Mouse (Mus musculus): ENCODE results near the gene Tshz2. TPM values are rescaled to one million over a fixed set of nuclear protein-coding genes. Genes with fewer than 3 reads are reported as not detected.
A peak's percentile ranks its signal among the peaks of the same experiment; 100 is the strongest.

The Tshz2 gene
- polyA plus RNA-seq, 1 experiment from 2014 or later = 32.0 TPM

DNA sequence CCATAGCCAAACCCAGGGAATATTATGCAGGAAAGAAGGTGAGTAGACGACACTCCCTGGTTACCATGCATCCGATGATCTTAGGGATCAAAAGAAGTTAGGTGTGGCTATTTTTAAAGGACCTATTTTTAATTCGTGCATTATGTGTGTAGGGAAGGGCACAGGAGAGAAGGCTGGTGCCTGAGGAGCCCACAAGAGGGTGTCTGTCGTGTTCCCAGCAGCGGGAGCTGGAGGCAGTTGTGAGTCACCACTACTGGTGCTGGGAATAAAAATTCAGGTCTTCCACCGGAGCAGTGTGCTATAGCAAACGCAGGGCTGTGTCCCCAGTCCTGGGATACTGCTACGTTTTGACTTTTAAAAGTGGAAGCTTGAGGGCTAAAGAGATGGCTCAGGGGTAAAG lies 9.6 kb downstream of the Tshz2 start:
- no peak overlapping the region for H3K4me2 ChIP-seq (ENCODE audit: low read length)
- 81% methylated on average over 8 of the region's 8 CpGs for WGBS
- H3K27ac ChIP-seq (ENCODE audit: low read depth, low read length) = no peak overlapping the region
- no peaks in the 10 kb centered on the region for H3K36me3 ChIP-seq (ENCODE audit: control insufficient read depth, insufficient read depth, low read length)
- H3K9ac ChIP-seq (ENCODE audit: low read depth, low read length) = no peak overlapping the region
- no peak overlapping the region for H3K4me3 ChIP-seq (ENCODE audit: low read length)
- no peaks in the 10 kb centered on the region for H3K9me3 ChIP-seq (ENCODE audit: control insufficient read depth, low read length)
- H3K27me3 ChIP-seq (replicated peaks; ENCODE audit: control insufficient read depth, insufficient read depth, low read length) = no peaks in the 10 kb centered on the region
- peaks cover 5% of the 10 kb centered on the region; the same call in 1 of the 2 replicates for H3K4me1 ChIP-seq (ENCODE audit: control insufficient read depth, insufficient read depth, low read depth, low read length)
- no peak for ATAC-seq

DNA sequence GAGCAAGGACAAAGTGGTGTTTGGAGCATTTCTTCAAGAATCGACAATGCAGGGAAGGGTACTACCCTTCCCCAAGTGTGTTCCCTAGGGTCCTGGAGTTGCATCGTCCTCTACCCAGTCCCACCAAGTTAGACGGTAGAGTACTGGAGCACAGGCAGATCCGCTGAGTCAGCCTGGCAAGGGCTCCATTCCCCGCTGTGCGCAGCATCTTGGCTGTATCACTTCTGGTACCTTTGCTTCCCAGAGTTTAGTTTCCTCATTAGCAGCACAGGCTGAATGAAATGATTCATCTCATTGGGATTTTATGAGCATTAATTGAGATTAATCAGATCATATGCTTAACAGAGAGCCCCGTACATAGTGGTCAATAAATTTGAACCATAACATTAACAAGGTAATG lies 14.3 kb downstream of the Tshz2 start:
- 89% methylated on average over 7 of the region's 7 CpGs for WGBS
- no peaks in the 10 kb centered on the region for H3K4me1 ChIP-seq (ENCODE audit: control insufficient read depth, insufficient read depth, low read depth, low read length)
- no peaks in the 10 kb centered on the region for H3K36me3 ChIP-seq (ENCODE audit: control insufficient read depth, insufficient read depth, low read length)
- H3K4me2 ChIP-seq (ENCODE audit: low read length) = no peak overlapping the region
- no peak overlapping the region for H3K9ac ChIP-seq (ENCODE audit: low read depth, low read length)
- no peak for ATAC-seq
- H3K27me3 ChIP-seq (replicated peaks; ENCODE audit: control insufficient read depth, insufficient read depth, low read length) = no peaks in the 10 kb centered on the region
- no peaks in the 10 kb centered on the region for H3K9me3 ChIP-seq (ENCODE audit: control insufficient read depth, low read length)
- H3K27ac ChIP-seq (ENCODE audit: low read depth, low read length) = no peak overlapping the region
- H3K4me3 ChIP-seq (ENCODE audit: low read length) = no peak overlapping the region

DNA sequence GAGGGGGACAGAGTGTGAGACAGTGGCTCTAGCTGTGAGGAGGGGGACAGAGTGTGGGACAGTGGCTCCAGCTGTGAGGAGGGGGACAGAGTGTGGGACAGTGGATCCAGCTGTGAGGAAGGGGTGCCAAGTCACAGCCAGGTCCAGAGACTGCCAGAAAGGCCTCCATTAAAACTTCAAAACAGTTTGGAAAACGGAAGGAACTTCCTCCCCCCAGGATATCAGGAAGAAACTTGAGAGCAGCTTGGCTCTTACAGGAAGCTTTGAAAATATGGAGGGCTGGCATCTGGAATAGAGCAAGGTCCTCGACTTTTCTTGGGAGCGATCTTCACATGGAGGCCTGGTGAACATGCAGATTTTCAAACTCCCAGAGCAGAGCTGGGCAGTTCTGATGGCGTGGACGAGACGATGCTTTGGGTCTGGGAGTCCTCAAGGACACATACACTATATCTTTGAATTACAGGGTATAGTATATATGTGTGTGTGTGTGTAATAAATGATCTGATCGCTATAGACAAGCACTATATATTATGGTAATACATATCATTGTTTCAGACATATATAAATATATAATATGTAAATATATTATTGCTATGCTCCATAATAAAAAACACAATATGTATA lies 16.6 kb downstream of the Tshz2 start:
- Histone ChIP-seq H3K36me3 (ENCODE audit: control insufficient read depth, insufficient read depth, low read length) (no peaks in the 10 kb centered on the region), H3K27ac (ENCODE audit: low read depth, low read length) (no peak overlapping the region), H3K9ac (ENCODE audit: low read depth, low read length) (no peak overlapping the region), H3K27me3 (replicated peaks; ENCODE audit: control insufficient read depth, insufficient read depth, low read length) (no peaks in the 10 kb centered on the region), H3K9me3 (ENCODE audit: control insufficient read depth, low read length) (no peaks in the 10 kb centered on the region), H3K4me2 (ENCODE audit: low read length) (no peak overlapping the region), H3K4me3 (ENCODE audit: low read length) (no peak overlapping the region), H3K4me1 (ENCODE audit: control insufficient read depth, insufficient read depth, low read depth, low read length) (no peaks in the 10 kb centered on the region)
- ATAC-seq = no peak
- 82% methylated on average over 7 of the region's 7 CpGs for WGBS

DNA sequence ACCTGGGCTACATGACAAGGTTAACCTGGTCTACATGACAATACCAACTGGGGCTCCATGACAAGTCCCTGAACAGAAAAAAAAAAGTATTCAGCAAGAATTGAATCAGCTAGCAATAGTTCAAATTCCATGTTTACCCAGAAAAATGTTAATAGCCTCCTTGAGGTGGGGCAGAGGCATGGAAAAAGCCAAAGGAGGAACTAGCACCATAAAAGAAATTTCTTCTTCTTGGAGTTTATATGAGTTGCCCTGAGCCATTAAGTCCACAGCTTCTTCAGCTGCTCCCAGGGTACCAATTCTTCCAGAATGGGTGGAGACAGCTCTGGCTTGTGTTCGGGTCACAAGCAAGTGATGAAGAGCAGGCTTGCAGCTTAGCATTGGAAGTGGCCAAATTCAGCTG lies 20.5 kb downstream of the Tshz2 start:
- peaks cover 2% of the 10 kb centered on the region; the same call in 1 of the 2 replicates for H3K4me1 ChIP-seq (ENCODE audit: control insufficient read depth, insufficient read depth, low read depth, low read length)
- no peak overlapping the region for H3K4me3 ChIP-seq (ENCODE audit: low read length)
- ATAC-seq = no peak
- H3K36me3 ChIP-seq (ENCODE audit: control insufficient read depth, insufficient read depth, low read length) = no peaks in the 10 kb centered on the region
- H3K27ac ChIP-seq (ENCODE audit: low read depth, low read length) = no peak overlapping the region
- no peaks in the 10 kb centered on the region for H3K9me3 ChIP-seq (ENCODE audit: control insufficient read depth, low read length)
- WGBS = 89% methylated on average over 1 of the region's 1 CpGs
- H3K27me3 ChIP-seq (replicated peaks; ENCODE audit: control insufficient read depth, insufficient read depth, low read length) = no peaks in the 10 kb centered on the region
- H3K9ac ChIP-seq (ENCODE audit: low read depth, low read length) = no peak overlapping the region
- no peak overlapping the region for H3K4me2 ChIP-seq (ENCODE audit: low read length)

DNA sequence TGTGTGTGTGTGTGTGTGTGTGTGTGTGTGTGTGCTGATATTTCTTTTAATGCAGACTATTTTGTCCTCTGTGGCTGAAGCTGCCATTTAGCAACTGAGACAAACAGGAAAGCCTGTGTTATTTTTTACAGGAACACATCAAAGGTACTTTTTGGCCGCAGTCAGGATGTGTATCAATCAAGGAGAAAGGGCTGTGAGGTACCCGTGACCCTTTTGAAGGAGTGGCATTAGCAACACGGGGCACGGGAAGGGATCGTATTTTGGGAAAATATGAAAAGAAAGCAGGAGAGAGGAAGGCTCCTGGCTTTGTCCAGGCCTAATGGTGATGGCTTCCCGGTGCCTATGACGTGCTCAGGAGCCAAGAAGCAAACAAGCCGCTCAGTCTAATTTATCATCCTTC lies 31.0 kb downstream of the Tshz2 start:
- 50% methylated on average over 8 of the region's 8 CpGs for WGBS
- ATAC-seq = no peak
- Histone ChIP-seq H3K4me2 (ENCODE audit: low read length) (no peak overlapping the region), H3K4me1 (ENCODE audit: control insufficient read depth, insufficient read depth, low read depth, low read length) (peaks cover 15% of the 10 kb centered on the region), H3K9me3 (ENCODE audit: control insufficient read depth, low read length) (no peaks in the 10 kb centered on the region), H3K27ac (ENCODE audit: low read depth, low read length) (no peak overlapping the region), H3K27me3 (replicated peaks; ENCODE audit: control insufficient read depth, insufficient read depth, low read length) (no peaks in the 10 kb centered on the region), H3K4me3 (ENCODE audit: low read length) (no peak overlapping the region), H3K36me3 (ENCODE audit: control insufficient read depth, insufficient read depth, low read length) (no peaks in the 10 kb centered on the region), H3K9ac (ENCODE audit: low read depth, low read length) (no peak overlapping the region; the same call in 1 of the 2 replicates)

DNA sequence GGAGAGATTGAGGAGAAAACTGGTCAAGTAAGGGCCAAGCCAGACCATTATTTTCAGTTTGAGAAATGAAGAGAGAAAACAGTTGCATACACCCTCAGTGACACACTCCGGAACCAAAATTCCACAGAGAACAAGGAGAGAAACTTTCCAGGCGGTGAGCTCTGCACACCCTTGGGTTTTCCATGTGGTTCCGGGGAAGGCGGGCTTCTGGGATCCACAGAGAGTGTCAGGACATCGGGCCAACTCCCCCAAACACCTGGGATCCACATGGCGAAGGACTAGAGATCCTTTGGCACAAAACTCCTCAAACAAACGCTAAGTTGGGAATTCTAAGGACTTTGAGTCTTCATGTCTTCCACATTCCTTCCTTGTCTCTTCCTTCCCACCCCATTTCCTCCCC lies 38.5 kb downstream of the Tshz2 start:
- Histone ChIP-seq H3K4me3 (ENCODE audit: low read length) (no peak overlapping the region), H3K9me3 (ENCODE audit: control insufficient read depth, low read length) (no peaks in the 10 kb centered on the region), H3K4me1 (ENCODE audit: control insufficient read depth, insufficient read depth, low read depth, low read length) (peaks cover 10% of the 10 kb centered on the region), H3K27me3 (replicated peaks; ENCODE audit: control insufficient read depth, insufficient read depth, low read length) (no peaks in the 10 kb centered on the region), H3K27ac (ENCODE audit: low read depth, low read length) (no peak overlapping the region), H3K4me2 (ENCODE audit: low read length) (no peak overlapping the region), H3K36me3 (ENCODE audit: control insufficient read depth, insufficient read depth, low read length) (no peaks in the 10 kb centered on the region), H3K9ac (ENCODE audit: low read depth, low read length) (no peak overlapping the region)
- 88% methylated on average over 7 of the region's 7 CpGs for WGBS
- no peak for ATAC-seq

DNA sequence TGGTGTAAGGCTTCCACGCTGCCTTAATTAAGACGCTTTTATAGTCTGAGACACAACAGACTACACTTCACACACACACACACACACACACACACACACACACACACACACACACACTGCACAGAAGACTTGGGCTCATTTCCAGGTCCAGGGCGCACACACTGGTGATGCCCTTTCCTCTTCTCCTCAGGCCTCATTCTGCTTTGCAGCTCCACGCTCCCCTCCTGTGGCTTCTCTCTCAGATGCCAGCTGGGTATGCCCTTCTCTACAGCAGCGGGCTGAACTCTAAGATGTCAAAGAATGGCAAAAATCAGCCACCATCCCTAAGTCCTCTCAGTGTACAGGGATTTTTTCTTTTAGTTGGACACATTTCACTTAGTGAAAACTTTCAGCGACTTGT lies 41.0 kb downstream of the Tshz2 start:
- no peak overlapping the region for H3K27ac ChIP-seq (ENCODE audit: low read depth, low read length)
- H3K4me2 ChIP-seq (ENCODE audit: low read length) = no peak overlapping the region
- H3K9ac ChIP-seq (ENCODE audit: low read depth, low read length) = no peak overlapping the region
- no peak overlapping the region for H3K4me3 ChIP-seq (ENCODE audit: low read length)
- no peaks in the 10 kb centered on the region for H3K27me3 ChIP-seq (replicated peaks; ENCODE audit: control insufficient read depth, insufficient read depth, low read length)
- no peaks in the 10 kb centered on the region for H3K36me3 ChIP-seq (ENCODE audit: control insufficient read depth, insufficient read depth, low read length)
- 68% methylated on average over 6 of the region's 6 CpGs for WGBS
- H3K9me3 ChIP-seq (ENCODE audit: control insufficient read depth, low read length) = no peaks in the 10 kb centered on the region
- 0 out of 2 replicates have a peak, but pooled peaks have one; percentile 20 for ATAC-seq
- peaks cover 7% of the 10 kb centered on the region; the same call in 1 of the 2 replicates for H3K4me1 ChIP-seq (ENCODE audit: control insufficient read depth, insufficient read depth, low read depth, low read length)

DNA sequence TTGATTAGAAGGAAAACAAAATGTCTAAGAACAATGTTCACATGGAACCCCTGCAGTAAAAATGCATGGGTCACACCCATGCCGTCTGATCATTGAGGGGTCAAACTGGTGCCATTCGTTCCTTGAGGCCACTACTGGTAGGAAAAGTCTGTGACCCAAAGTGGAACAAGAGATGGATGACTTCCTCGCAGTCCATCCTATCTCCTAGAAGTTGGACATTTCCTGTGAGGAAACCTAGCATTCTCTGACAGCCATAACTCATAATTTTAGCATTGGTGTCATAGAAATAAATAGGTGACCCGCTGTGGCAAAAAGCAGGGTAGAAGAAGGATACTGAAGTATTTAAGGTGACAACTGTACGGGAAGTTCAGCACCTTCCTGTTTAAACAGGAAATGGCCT lies 41.4 kb downstream of the Tshz2 start:
- no peak overlapping the region for H3K9ac ChIP-seq (ENCODE audit: low read depth, low read length)
- 81% methylated on average over 5 of the region's 5 CpGs for WGBS
- no peak overlapping the region for H3K27ac ChIP-seq (ENCODE audit: low read depth, low read length)
- H3K9me3 ChIP-seq (ENCODE audit: control insufficient read depth, low read length) = no peaks in the 10 kb centered on the region
- H3K4me3 ChIP-seq (ENCODE audit: low read length) = no peak overlapping the region
- ATAC-seq = no peak
- H3K36me3 ChIP-seq (ENCODE audit: control insufficient read depth, insufficient read depth, low read length) = no peaks in the 10 kb centered on the region
- peaks cover 7% of the 10 kb centered on the region; the same call in 1 of the 2 replicates for H3K4me1 ChIP-seq (ENCODE audit: control insufficient read depth, insufficient read depth, low read depth, low read length)
- no peak overlapping the region for H3K4me2 ChIP-seq (ENCODE audit: low read length)
- H3K27me3 ChIP-seq (replicated peaks; ENCODE audit: control insufficient read depth, insufficient read depth, low read length) = no peaks in the 10 kb centered on the region

DNA sequence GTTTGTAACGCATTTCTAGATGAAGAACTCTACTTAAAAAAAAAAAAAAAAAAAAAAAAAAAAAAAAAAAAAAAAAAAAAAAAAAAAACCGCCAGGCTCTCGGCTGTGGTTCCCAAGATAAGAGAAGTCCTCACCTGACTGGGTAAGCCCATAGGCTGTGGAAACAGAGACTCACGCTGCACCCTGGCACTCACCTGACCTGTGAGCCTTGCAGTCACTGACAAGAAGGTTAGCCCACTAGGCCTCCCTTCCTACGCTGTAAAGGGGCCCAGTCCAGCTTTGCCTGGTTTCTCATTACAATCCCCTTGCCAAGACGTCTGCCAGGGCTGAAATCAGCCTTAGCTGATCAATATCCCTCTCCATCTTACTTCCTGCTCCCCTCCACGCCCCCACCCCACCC lies 46.5 kb downstream of the Tshz2 start:
- H3K9me3 ChIP-seq (ENCODE audit: control insufficient read depth, low read length) = no peaks in the 10 kb centered on the region
- peak; percentile 37; the same call in 1 of the 2 replicates for ATAC-seq
- no peaks in the 10 kb centered on the region for H3K27me3 ChIP-seq (replicated peaks; ENCODE audit: control insufficient read depth, insufficient read depth, low read length)
- no peaks in the 10 kb centered on the region for H3K36me3 ChIP-seq (ENCODE audit: control insufficient read depth, insufficient read depth, low read length)
- no peak overlapping the region for H3K27ac ChIP-seq (ENCODE audit: low read depth, low read length)
- no peak overlapping the region for H3K4me2 ChIP-seq (ENCODE audit: low read length)
- H3K4me1 ChIP-seq (ENCODE audit: control insufficient read depth, insufficient read depth, low read depth, low read length) = peaks cover 20% of the 10 kb centered on the region; the same call in 1 of the 2 replicates
- H3K4me3 ChIP-seq (ENCODE audit: low read length) = no peak overlapping the region
- H3K9ac ChIP-seq (ENCODE audit: low read depth, low read length) = no peak overlapping the region
- WGBS = 57% methylated on average over 7 of the region's 7 CpGs
